ENCODE assay signal across 43 mouse cellular contexts in genomic region chr6:116000851-116001250, GRCm38 (mm10). TPM values are rescaled to one million over a fixed set of nuclear protein-coding genes. Genes with fewer than 3 reads are reported as not detected.
"Had no signal": no experiment of that assay in that cellular context is flagged by ENCODE, and none has a peak within 500 bp of the region (broad histone marks: within the 10 kb centered on the region; RNA-seq: fewer than 3 reads in every experiment).

No protein-coding gene starts in this region.

- H3K36me3 ChIP-seq: heart, embryonic 13.5 days; heart, embryonic 15.5 days; hindbrain, embryonic 13.5 days; hindbrain, embryonic 15.5 days; kidney, embryonic 15.5 days; limb, embryonic 13.5 days; limb, embryonic 15.5 days; liver, embryonic 12.5 days had no signal

- H3K27me3 ChIP-seq: heart, embryonic 13.5 days; heart, embryonic 15.5 days; kidney, embryonic 15.5 days; limb, embryonic 15.5 days had no signal

- ATAC-seq: hindbrain, postnatal 0 days; intestine, embryonic 16.5 days; liver, embryonic 12.5 days had no signal

- H3K4me2 ChIP-seq: heart, embryonic 11.5 days; heart, embryonic 13.5 days; heart, embryonic 15.5 days; hindbrain, embryonic 13.5 days; hindbrain, embryonic 15.5 days; kidney, embryonic 15.5 days; limb, embryonic 13.5 days; limb, embryonic 15.5 days; liver, embryonic 12.5 days had no signal

- H3K4me3 ChIP-seq: heart, embryonic 13.5 days; heart, embryonic 15.5 days; hindbrain, embryonic 13.5 days; hindbrain, embryonic 15.5 days; kidney, embryonic 15.5 days; limb, embryonic 13.5 days; limb, embryonic 15.5 days; liver, embryonic 12.5 days had no signal

- H3K4me1 ChIP-seq: hindbrain, embryonic 15.5 days had no signal

- H3K27ac ChIP-seq: heart, embryonic 13.5 days; heart, embryonic 15.5 days; hindbrain, embryonic 13.5 days; hindbrain, embryonic 15.5 days; hindbrain, postnatal 0 days; kidney, embryonic 15.5 days; kidney, postnatal 0 days; limb, embryonic 13.5 days; limb, embryonic 15.5 days; liver, embryonic 12.5 days; liver, embryonic 14.5 days had no signal

- H3K9ac ChIP-seq: heart, embryonic 13.5 days; heart, embryonic 15.5 days; hindbrain, embryonic 13.5 days; hindbrain, embryonic 15.5 days; kidney, embryonic 15.5 days; limb, embryonic 13.5 days; limb, embryonic 15.5 days; liver, embryonic 12.5 days; liver, embryonic 14.5 days had no signal

- DNase-seq: gastrocnemius, postnatal 14 days; gastrocnemius, postnatal 36 days; heart, adult 18-20 months; kidney, adult 11 months; kidney, adult 2 months; kidney, adult 9 months; kidney, postnatal 14 days; kidney, postnatal 36 days; layer of hippocampus, adult 9-11 months; layer of hippocampus, postnatal 36 days; left cerebral cortex, postnatal 4 days; lung, adult 18-20 months had no signal

- H3K9me3 ChIP-seq: heart, embryonic 13.5 days; heart, embryonic 15.5 days; hindbrain, embryonic 13.5 days; hindbrain, embryonic 15.5 days; kidney, embryonic 15.5 days; limb, embryonic 13.5 days; limb, embryonic 15.5 days; liver, embryonic 12.5 days had no signal

RNA-seq across cellular contexts. Expression of gene H1foo, which starts 56.1 kb away (rescaled TPM):
- total RNA-seq: gastrocnemius, adult 18-20 months; gastrocnemius, postnatal 14 days; gastrocnemius, postnatal 36 days; heart, adult 18-20 months; heart, adult 8-10 months; heart, postnatal 25 days; hematopoietic stem cell, adult 5-6 weeks; layer of hippocampus, adult 18-20 months; layer of hippocampus, adult 8-10 months; layer of hippocampus, postnatal 14 days; layer of hippocampus, postnatal 36 days; left cerebral cortex, adult 18-20 months; left cerebral cortex, adult 8-10 months; left cerebral cortex, postnatal 10 days; left cerebral cortex, postnatal 25 days; left cerebral cortex, postnatal 4 days; liver, adult 2 months had no signal
- polyA plus RNA-seq: heart, embryonic 11.5 days; heart, embryonic 13.5 days; heart, embryonic 15.5 days; heart, postnatal 0 days; hindbrain, embryonic 11.5 days; hindbrain, embryonic 13.5 days; hindbrain, embryonic 15.5 days; hindbrain, postnatal 0 days; intestine, embryonic 14.5 days; intestine, embryonic 16.5 days; kidney, adult 2 months; kidney, embryonic 15.5 days; kidney, postnatal 0 days; large intestine, adult 2 months; limb, embryonic 11.5 days; limb, embryonic 13.5 days; limb, embryonic 15.5 days; liver, adult 2 months; liver, embryonic 12.5 days; liver, embryonic 14.5 days; liver, embryonic 16.5 days had no signal
